Mouse (Mus musculus): ENCODE measurements around the gene Lgi4. TPM values are rescaled to one million over a fixed set of nuclear protein-coding genes. Genes with fewer than 3 reads are reported as not detected.

The Lgi4 gene
- polyA plus RNA-seq, 1 experiment from 2014 or later = 0.46 TPM

DNA sequence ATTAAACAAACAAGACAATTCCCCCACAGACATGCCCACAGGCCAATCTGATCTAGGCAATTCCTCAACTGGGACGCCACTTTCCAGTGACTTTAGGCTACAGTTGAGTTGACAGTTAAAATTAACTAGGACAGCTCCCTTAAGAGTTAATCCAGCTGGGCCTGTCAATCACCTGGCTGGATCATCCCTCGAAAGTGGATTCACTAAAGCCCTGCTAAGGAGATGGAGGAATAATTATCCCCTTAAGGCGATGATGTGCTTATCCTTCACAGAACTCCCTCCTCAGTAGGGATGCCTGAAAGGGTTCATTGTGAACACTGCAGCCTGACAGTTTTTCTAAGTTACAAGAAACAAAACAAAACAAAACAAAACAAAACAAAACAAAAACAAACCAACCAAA is 21.5 kb downstream of the Lgi4 start:
- Histone ChIP-seq H3K4me1 (replicated peaks; ENCODE audit: control insufficient read depth, insufficient read depth) (peaks cover 3% of the 10 kb centered on the region; the same call in 1 of the 2 replicates), H3K27me3 (ENCODE audit: control insufficient read depth, insufficient read depth, low read length) (no peaks in the 10 kb centered on the region), H3K9me3 (ENCODE audit: control insufficient read depth, low read length) (no peaks in the 10 kb centered on the region), H3K27ac (replicated peaks) (no peak overlapping the region), H3K4me2 (replicated peaks; ENCODE audit: low read depth) (no peak overlapping the region), H3K9ac (ENCODE audit: low read length) (no peak overlapping the region), H3K4me3 (ENCODE audit: low read depth, low read length) (no peak overlapping the region), H3K36me3 (ENCODE audit: control insufficient read depth, insufficient read depth, low read length) (no peaks in the 10 kb centered on the region)
- DNase-seq (ENCODE audit: low spot score) (no peak), ATAC-seq (ENCODE audit: low FRiP score, low TSS enrichment) (no peak)
- TF ChIP-seq EP300 (optimal IDR thresholded peaks at IDR 0.05) (no peak), CTCF (IDR thresholded peaks at IDR 0.05; ENCODE audit: low read depth) (no peak)
- WGBS = 78% methylated on average over 3 of the region's 3 CpGs

DNA sequence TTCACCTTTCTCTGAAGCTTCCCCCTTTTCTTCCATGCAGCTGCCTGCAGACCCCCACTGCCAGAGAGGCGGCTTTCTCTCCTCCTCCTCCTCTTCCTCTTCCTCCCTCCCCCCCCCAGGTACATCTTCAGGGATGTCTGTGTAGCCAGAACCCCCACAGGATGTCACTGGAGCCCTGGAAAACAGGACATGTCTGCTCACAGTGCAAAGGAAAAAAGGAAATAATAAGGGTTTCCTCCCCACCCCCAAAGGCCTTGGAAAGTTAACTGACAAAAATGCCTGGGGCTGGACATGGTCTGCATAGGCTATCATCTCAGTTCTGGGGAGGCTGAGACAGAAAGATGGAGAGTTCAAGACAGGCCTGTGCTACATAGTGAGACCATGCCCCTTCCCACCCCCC is 22.0 kb downstream of the Lgi4 start:
- no peaks in the 10 kb centered on the region for H3K9me3 ChIP-seq (ENCODE audit: control insufficient read depth, low read length)
- no peak overlapping the region for H3K4me2 ChIP-seq (replicated peaks; ENCODE audit: low read depth)
- peaks cover 3% of the 10 kb centered on the region; the same call in 1 of the 2 replicates for H3K4me1 ChIP-seq (replicated peaks; ENCODE audit: control insufficient read depth, insufficient read depth)
- H3K4me3 ChIP-seq (ENCODE audit: low read depth, low read length) = no peak overlapping the region
- no peaks in the 10 kb centered on the region for H3K36me3 ChIP-seq (ENCODE audit: control insufficient read depth, insufficient read depth, low read length)
- no peak overlapping the region for H3K27ac ChIP-seq (replicated peaks)
- WGBS = 67% methylated on average over 1 of the region's 1 CpGs
- no peak for TF ChIP-seq EP300 (optimal IDR thresholded peaks at IDR 0.05)
- TF ChIP-seq CTCF (IDR thresholded peaks at IDR 0.05; ENCODE audit: low read depth) = no peak
- DNase-seq (ENCODE audit: low spot score) (no peak), ATAC-seq (ENCODE audit: low FRiP score, low TSS enrichment) (no peak)
- no peaks in the 10 kb centered on the region for H3K27me3 ChIP-seq (ENCODE audit: control insufficient read depth, insufficient read depth, low read length)
- no peak overlapping the region for H3K9ac ChIP-seq (ENCODE audit: low read length)

DNA sequence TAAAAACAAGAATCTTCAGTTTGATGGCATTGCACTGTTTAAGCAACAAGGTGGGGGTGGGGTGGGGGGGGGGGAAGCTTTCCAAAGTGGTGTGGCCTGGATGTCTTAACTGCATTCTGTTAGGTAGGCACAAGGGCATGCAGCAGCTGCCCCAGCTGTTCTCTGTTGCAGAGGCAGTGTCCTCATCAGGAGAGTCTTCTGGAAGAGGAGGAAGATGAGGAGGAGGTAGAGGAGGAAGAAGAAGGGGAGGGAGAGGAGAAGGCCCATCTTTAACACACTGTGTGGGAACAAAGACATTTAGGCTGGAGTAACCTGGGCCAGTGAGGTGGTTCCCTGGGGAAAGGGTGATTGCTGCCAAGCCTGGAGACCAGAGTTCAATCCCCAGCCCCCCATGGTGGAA is 23.0 kb downstream of the Lgi4 start:
- H3K36me3 ChIP-seq (ENCODE audit: control insufficient read depth, insufficient read depth, low read length) = no peaks in the 10 kb centered on the region
- H3K27ac ChIP-seq (replicated peaks) = no peak overlapping the region
- DNase-seq (ENCODE audit: low spot score) = no peak
- TF ChIP-seq CTCF (IDR thresholded peaks at IDR 0.05; ENCODE audit: low read depth) (no peak), EP300 (optimal IDR thresholded peaks at IDR 0.05) (no peak)
- H3K4me2 ChIP-seq (replicated peaks; ENCODE audit: low read depth) = no peak overlapping the region
- no peak overlapping the region for H3K4me3 ChIP-seq (ENCODE audit: low read depth, low read length)
- no peaks in the 10 kb centered on the region for H3K27me3 ChIP-seq (ENCODE audit: control insufficient read depth, insufficient read depth, low read length)
- ATAC-seq (ENCODE audit: low FRiP score, low TSS enrichment) = no peak
- no peak overlapping the region for H3K9ac ChIP-seq (ENCODE audit: low read length)
- no peaks in the 10 kb centered on the region for H3K9me3 ChIP-seq (ENCODE audit: control insufficient read depth, low read length)
- peaks cover 3% of the 10 kb centered on the region; the same call in 1 of the 2 replicates for H3K4me1 ChIP-seq (replicated peaks; ENCODE audit: control insufficient read depth, insufficient read depth)

GRCm38 (mm10) chr7:31082831-31083588 is 23.9 kb downstream of the Lgi4 start:
- Histone ChIP-seq H3K9me3 (ENCODE audit: control insufficient read depth, low read length) (no peaks in the 10 kb centered on the region), H3K9ac (ENCODE audit: low read length) (0 out of 2 replicates have a peak overlapping the region, but pooled peaks have one; percentile 13), H3K4me2 (replicated peaks; ENCODE audit: low read depth) (no peak overlapping the region), H3K27ac (replicated peaks) (peak overlapping the region; percentile 74), H3K36me3 (ENCODE audit: control insufficient read depth, insufficient read depth, low read length) (no peaks in the 10 kb centered on the region), H3K4me3 (ENCODE audit: low read depth, low read length) (no peak overlapping the region), H3K4me1 (replicated peaks; ENCODE audit: control insufficient read depth, insufficient read depth) (peaks cover 3% of the 10 kb centered on the region; the same call in 1 of the 2 replicates), H3K27me3 (ENCODE audit: control insufficient read depth, insufficient read depth, low read length) (no peaks in the 10 kb centered on the region)
- no peak for TF ChIP-seq EP300 (optimal IDR thresholded peaks at IDR 0.05)
- TF ChIP-seq CTCF (IDR thresholded peaks at IDR 0.05; ENCODE audit: low read depth) = no peak
- DNase-seq (ENCODE audit: low spot score) (peak; percentile 66), ATAC-seq (ENCODE audit: low FRiP score, low TSS enrichment) (peak; percentile 86)
- WGBS = 57% methylated on average over 14 of the region's 14 CpGs

GRCm38 (mm10) chr7:31084140-31084539 is 25.0 kb downstream of the Lgi4 start:
- DNase-seq (ENCODE audit: low spot score) (no peak), ATAC-seq (ENCODE audit: low FRiP score, low TSS enrichment) (no peak)
- Histone ChIP-seq H3K9me3 (ENCODE audit: control insufficient read depth, low read length) (no peaks in the 10 kb centered on the region), H3K4me3 (ENCODE audit: low read depth, low read length) (no peak overlapping the region), H3K9ac (ENCODE audit: low read length) (no peak overlapping the region), H3K4me2 (replicated peaks; ENCODE audit: low read depth) (no peak overlapping the region), H3K36me3 (ENCODE audit: control insufficient read depth, insufficient read depth, low read length) (no peaks in the 10 kb centered on the region), H3K27me3 (ENCODE audit: control insufficient read depth, insufficient read depth, low read length) (no peaks in the 10 kb centered on the region), H3K4me1 (replicated peaks; ENCODE audit: control insufficient read depth, insufficient read depth) (peaks cover 3% of the 10 kb centered on the region; the same call in 1 of the 2 replicates), H3K27ac (replicated peaks) (peak overlapping the region; percentile 49)
- 43% methylated on average over 9 of the region's 9 CpGs for WGBS
- TF ChIP-seq CTCF (IDR thresholded peaks at IDR 0.05; ENCODE audit: low read depth) (no peak), EP300 (optimal IDR thresholded peaks at IDR 0.05) (no peak)

DNA sequence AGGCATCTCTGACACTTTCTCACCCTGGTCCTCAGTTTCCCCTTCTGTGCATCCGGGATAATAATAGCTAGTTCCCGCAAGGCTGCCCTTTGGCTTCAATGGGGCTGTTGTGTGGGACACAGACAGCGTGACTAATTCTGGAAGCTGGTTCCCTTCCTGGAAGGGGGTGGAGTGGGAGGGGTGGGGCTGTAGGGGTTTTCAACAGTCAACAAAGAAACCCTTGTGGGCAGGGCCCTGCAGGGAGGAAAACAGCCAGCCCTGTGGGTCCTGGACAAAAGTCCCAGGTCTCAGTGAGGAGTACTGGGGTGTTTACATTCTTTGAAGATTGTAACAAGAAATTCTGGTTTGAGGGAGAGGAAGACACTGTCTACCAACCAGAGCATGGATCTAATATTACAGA is 26.0 kb downstream of the Lgi4 start:
- peak; percentile 68 for ATAC-seq (ENCODE audit: low FRiP score, low TSS enrichment)
- Histone ChIP-seq H3K27ac (replicated peaks) (peak overlapping the region; percentile 81), H3K9ac (ENCODE audit: low read length) (no peak overlapping the region), H3K27me3 (ENCODE audit: control insufficient read depth, insufficient read depth, low read length) (no peaks in the 10 kb centered on the region), H3K36me3 (ENCODE audit: control insufficient read depth, insufficient read depth, low read length) (no peaks in the 10 kb centered on the region), H3K4me1 (replicated peaks; ENCODE audit: control insufficient read depth, insufficient read depth) (peaks cover 3% of the 10 kb centered on the region; the same call in 1 of the 2 replicates), H3K4me2 (replicated peaks; ENCODE audit: low read depth) (no peak overlapping the region), H3K4me3 (ENCODE audit: low read depth, low read length) (no peak overlapping the region), H3K9me3 (ENCODE audit: control insufficient read depth, low read length) (no peaks in the 10 kb centered on the region)
- WGBS = 44% methylated on average over 3 of the region's 3 CpGs
- no peak for TF ChIP-seq EP300 (optimal IDR thresholded peaks at IDR 0.05)
- TF ChIP-seq CTCF (IDR thresholded peaks at IDR 0.05; ENCODE audit: low read depth) = no peak
- DNase-seq (ENCODE audit: low spot score) = peak; percentile 76

All from stomach, postnatal 0 days (tissue).